In the genomic region with DNA sequence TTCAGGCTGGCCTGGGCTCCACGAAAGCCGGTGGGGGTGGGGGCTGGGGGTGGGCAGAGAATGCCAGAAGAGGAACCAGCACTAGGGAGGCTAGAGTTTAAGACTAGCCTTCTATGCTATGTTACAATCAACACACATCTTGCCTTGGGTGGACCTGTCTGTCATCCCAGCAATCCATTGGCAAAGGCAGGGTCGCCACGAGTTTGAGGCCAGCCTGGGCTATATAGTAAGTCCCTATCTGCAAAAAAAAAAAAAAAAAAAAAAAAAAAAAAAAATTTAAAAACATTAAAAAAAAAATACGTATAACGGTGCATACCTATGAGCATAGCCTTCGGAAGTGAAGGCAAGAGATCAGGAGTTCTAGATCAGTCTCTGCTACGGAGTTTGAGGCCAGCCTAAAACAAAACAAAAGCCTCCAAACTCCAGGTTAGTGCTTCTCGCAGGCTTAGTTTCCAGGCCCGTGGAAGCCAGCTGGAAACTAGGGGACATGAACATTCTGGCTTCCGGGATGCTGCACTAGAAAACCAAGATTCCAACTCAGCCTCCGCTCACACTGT, we compare ENCODE assay signal across 7 mouse cellular contexts. TPM values are rescaled to one million over a fixed set of nuclear protein-coding genes. Genes with fewer than 3 reads are reported as not detected.
DNase-seq lines count a peak whose midpoint lies in the region; ATAC-seq and TF ChIP-seq lines count a peak whose summit lies in the region.

No protein-coding gene starts in this region.

- H3K27me3 ChIP-seq in lung, embryonic 15.5 days = no peaks in the 10 kb centered on the region
- H3K27me3 ChIP-seq in embryonic facial prominence, embryonic 14.5 days (replicated peaks; ENCODE audit: control insufficient read depth, insufficient read depth, low read length) = no peaks in the 10 kb centered on the region
- no peaks in the 10 kb centered on the region for H3K27me3 ChIP-seq in intestine, postnatal 0 days (replicated peaks; ENCODE audit: control insufficient read depth, insufficient read depth, low read length)

- no peak for ATAC-seq in lung, embryonic 15.5 days (ENCODE audit: borderline replicate concordance, extremely low read depth, low FRiP score, low TSS enrichment)
- ATAC-seq in embryonic facial prominence, embryonic 14.5 days (ENCODE audit: low read depth) = no peak
- peak; percentile 18; the same call in 1 of the 2 replicates for ATAC-seq in intestine, postnatal 0 days

- TF ChIP-seq CTCF in intestine, postnatal 0 days (IDR thresholded peaks at IDR 0.05; ENCODE audit: low read depth) = no peak
- no peak for TF ChIP-seq CTCF in olfactory bulb, adult 2 months (IDR thresholded peaks at IDR 0.05; ENCODE audit: insufficient read depth, low read depth, low read length)

- WGBS in lung, embryonic 15.5 days = 16% methylated on average over 12 of the region's 12 CpGs
- 18% methylated on average over 12 of the region's 12 CpGs for WGBS in embryonic facial prominence, embryonic 14.5 days
- WGBS in intestine, postnatal 0 days = 18% methylated on average over 12 of the region's 12 CpGs
- 12% methylated on average over 12 of the region's 12 CpGs for WGBS in olfactory bulb, adult 2 months

- peak overlapping the region; percentile 95 for H3K4me2 ChIP-seq in lung, embryonic 15.5 days
- peak overlapping the region; percentile 97 for H3K4me2 ChIP-seq in embryonic facial prominence, embryonic 14.5 days (ENCODE audit: low read depth, low read length)
- H3K4me2 ChIP-seq in intestine, postnatal 0 days (replicated peaks; ENCODE audit: low read depth) = peak overlapping the region; percentile 82

- no peak for DNase-seq in lung, postnatal 36 days
- DNase-seq in embryonic facial prominence, embryonic 14.5 days (ENCODE audit: low spot score) = no peak
- no peak for DNase-seq in spleen, adult 12 weeks (ENCODE audit: low spot score)
- no peak for DNase-seq in frontal cortex, postnatal 25 days (ENCODE audit: low spot score in 2 of 2)

- H3K4me3 ChIP-seq in lung, embryonic 15.5 days = peak overlapping the region; percentile 72
- H3K4me3 ChIP-seq in embryonic facial prominence, embryonic 14.5 days (ENCODE audit: low read depth, low read length) = peak overlapping the region; percentile 68
- peak overlapping the region; percentile 75 for H3K4me3 ChIP-seq in intestine, postnatal 0 days (ENCODE audit: low read depth, low read length)
- H3K4me3 ChIP-seq in olfactory bulb, adult 2 months (ENCODE audit: insufficient read depth, low read depth, low read length) = peak overlapping the region; percentile 80

- peak overlapping the region; percentile 90 for H3K27ac ChIP-seq in lung, embryonic 15.5 days
- peak overlapping the region; percentile 87 for H3K27ac ChIP-seq in embryonic facial prominence, embryonic 14.5 days (replicated peaks; ENCODE audit: low read depth, low read length)
- peak overlapping the region; percentile 79 for H3K27ac ChIP-seq in intestine, postnatal 0 days (ENCODE audit: low read depth, low read length)
- peak overlapping the region; percentile 81 for H3K27ac ChIP-seq in olfactory bulb, adult 2 months (ENCODE audit: insufficient read depth, low read depth, low read length)

- no peaks in the 10 kb centered on the region for H3K36me3 ChIP-seq in lung, embryonic 15.5 days
- H3K36me3 ChIP-seq in embryonic facial prominence, embryonic 14.5 days (ENCODE audit: control insufficient read depth, insufficient read depth, low read length) = 0 out of 2 replicates have a peak, but pooled peaks cover 17% of the 10 kb centered on the region
- H3K36me3 ChIP-seq in intestine, postnatal 0 days (ENCODE audit: control insufficient read depth, insufficient read depth) = peaks cover 5% of the 10 kb centered on the region; the same call in 1 of the 2 replicates

- H3K4me1 ChIP-seq in lung, embryonic 15.5 days = peaks cover 31% of the 10 kb centered on the region
- H3K4me1 ChIP-seq in embryonic facial prominence, embryonic 14.5 days (ENCODE audit: control insufficient read depth, insufficient read depth, low read length) = peaks cover 24% of the 10 kb centered on the region
- H3K4me1 ChIP-seq in intestine, postnatal 0 days (replicated peaks; ENCODE audit: control insufficient read depth, insufficient read depth, low read length) = peaks cover 5% of the 10 kb centered on the region; the same call in 1 of the 2 replicates
- peaks cover 36% of the 10 kb centered on the region for H3K4me1 ChIP-seq in olfactory bulb, adult 2 months (ENCODE audit: control insufficient read depth, insufficient read depth, low read length)

- H3K9ac ChIP-seq in lung, embryonic 15.5 days = peak overlapping the region; percentile 71
- H3K9ac ChIP-seq in embryonic facial prominence, embryonic 14.5 days (ENCODE audit: low read depth, low read length) = peak overlapping the region; percentile 80
- H3K9ac ChIP-seq in intestine, postnatal 0 days (ENCODE audit: low read depth, low read length) = peak overlapping the region; percentile 67

- no peaks in the 10 kb centered on the region for H3K9me3 ChIP-seq in lung, embryonic 15.5 days
- H3K9me3 ChIP-seq in embryonic facial prominence, embryonic 14.5 days (ENCODE audit: control insufficient read depth, low read length) = no peaks in the 10 kb centered on the region
- H3K9me3 ChIP-seq in intestine, postnatal 0 days (ENCODE audit: control insufficient read depth) = no peaks in the 10 kb centered on the region

- no peak for TF ChIP-seq POLR2A in olfactory bulb, adult 2 months (IDR thresholded peaks at IDR 0.05; ENCODE audit: insufficient read depth, low read depth, low read length)

RNA-seq across cellular contexts. Expression of gene Tssk6, which starts 1.0 kb away (rescaled TPM):
- polyA plus RNA-seq in lung, embryonic 15.5 days (2015; fragmentation: Nextera tagmentation; extraction: Ambion mirVana) = 2.9 and 3.7 TPM in 2 replicates
- polyA plus RNA-seq in embryonic facial prominence, embryonic 14.5 days (2014; fragmentation: Nextera tagmentation; extraction: Ambion mirVana) = 2.5 and 3.1 TPM in 2 replicates
- 1.2 and 2.3 TPM in 2 replicates for polyA plus RNA-seq in intestine, postnatal 0 days (2015; fragmentation: Nextera tagmentation; extraction: Ambion mirVana)
- polyA plus RNA-seq in olfactory bulb, adult 2 months (2012; ENCODE audit: insufficient read depth, insufficient read length, low replicate concordance, missing spikeins) = not detected in 2 replicates

RNA-seq across cellular contexts. Expression of gene Ndufa13, which starts 1.4 kb away (rescaled TPM):
- 162 and 177 TPM in 2 replicates for polyA plus RNA-seq in lung, embryonic 15.5 days (2015; fragmentation: Nextera tagmentation; extraction: Ambion mirVana)
- 185 and 201 TPM in 2 replicates for polyA plus RNA-seq in embryonic facial prominence, embryonic 14.5 days (2014; fragmentation: Nextera tagmentation; extraction: Ambion mirVana)
- polyA plus RNA-seq in intestine, postnatal 0 days (2015; fragmentation: Nextera tagmentation; extraction: Ambion mirVana) = 310 and 317 TPM in 2 replicates
- polyA plus RNA-seq in olfactory bulb, adult 2 months (2012; ENCODE audit: insufficient read depth, insufficient read length, low replicate concordance, missing spikeins) = not detected in 2 replicates

RNA-seq across cellular contexts. Expression of gene Yjefn3, which starts 1.5 kb away (rescaled TPM):
- 4.0 and 5.5 TPM in 2 replicates for polyA plus RNA-seq in lung, embryonic 15.5 days (2015; fragmentation: Nextera tagmentation; extraction: Ambion mirVana)
- polyA plus RNA-seq in embryonic facial prominence, embryonic 14.5 days (2014; fragmentation: Nextera tagmentation; extraction: Ambion mirVana) = 3.6 and 3.8 TPM in 2 replicates
- 2.1 and 2.2 TPM in 2 replicates for polyA plus RNA-seq in intestine, postnatal 0 days (2015; fragmentation: Nextera tagmentation; extraction: Ambion mirVana)
- polyA plus RNA-seq in olfactory bulb, adult 2 months (2012; ENCODE audit: insufficient read depth, insufficient read length, low replicate concordance, missing spikeins) = not detected in 2 replicates

RNA-seq across cellular contexts. Expression of gene Cilp2, which starts 13.5 kb away (rescaled TPM):
- 0.59 and 0.61 TPM in 2 replicates for polyA plus RNA-seq in lung, embryonic 15.5 days (2015; fragmentation: Nextera tagmentation; extraction: Ambion mirVana)
- polyA plus RNA-seq in embryonic facial prominence, embryonic 14.5 days (2014; fragmentation: Nextera tagmentation; extraction: Ambion mirVana) = 1.1 and 1.3 TPM in 2 replicates
- polyA plus RNA-seq in intestine, postnatal 0 days (2015; fragmentation: Nextera tagmentation; extraction: Ambion mirVana) = 0.22 and 0.25 TPM in 2 replicates
- polyA plus RNA-seq in olfactory bulb, adult 2 months (2012; ENCODE audit: insufficient read depth, insufficient read length, low replicate concordance, missing spikeins) = not detected in 2 replicates

Comparison
In these comparisons a context has a peak if more than half of its experiments do, and no peak if none do; other contexts are left out.
1. RNA of gene Ndufa13, which starts 1.4 kb away (polyA plus RNA-seq): 310 to 317 TPM in intestine, postnatal 0 days, 185 to 201 TPM in embryonic facial prominence, embryonic 14.5 days and 162 to 177 TPM in lung, embryonic 15.5 days; not detected in olfactory bulb, adult 2 months; every median in the first group is over 100 times any median in the second.
2. Peak in every context shown above with its lines, with median percentiles within 50 percentile points of each other: H3K27ac ChIP-seq, H3K4me2 ChIP-seq, H3K4me3 ChIP-seq and H3K9ac ChIP-seq.